Mouse (Mus musculus): ENCODE results near the gene Gm7029. TPM values are rescaled to one million over a fixed set of nuclear protein-coding genes. Genes with fewer than 3 reads are reported as not detected.
"Not testable (repeated sequence)": the region's sequence is repeated elsewhere in the genome, so short reads cannot be mapped to it uniquely, and the experiment has no call there.

Gene Gm7029
- polyA plus RNA-seq, 1 experiment from 2014 or later: not detected

DNA sequence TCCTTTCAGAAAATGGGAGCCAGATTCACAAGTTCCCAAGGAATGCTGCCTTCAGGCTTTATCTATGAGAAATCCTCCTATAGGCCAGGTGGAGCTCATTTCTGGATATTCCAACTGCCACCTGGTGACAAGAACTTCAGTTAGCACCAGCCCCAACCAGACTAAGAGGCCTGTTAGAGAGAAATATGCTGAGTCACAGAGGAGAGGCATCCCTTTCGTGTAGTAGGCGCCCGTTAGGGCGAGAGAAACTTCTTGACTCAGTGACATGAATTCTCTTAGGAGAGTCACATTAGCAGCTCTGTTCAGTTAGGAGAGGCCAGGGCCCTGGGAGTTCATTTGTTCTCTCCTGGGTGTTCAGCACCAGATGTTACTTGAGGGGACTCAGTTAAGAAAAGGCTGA, 26.0 kb downstream of the Gm7029 start:
- WGBS: 83% methylated on average over 4 of the region's 4 CpGs
- H3K4me1 ChIP-seq (ENCODE audit: control insufficient read depth, insufficient read depth, low read length): no peaks in the 10 kb centered on the region
- no peak overlapping the region for H3K27ac ChIP-seq (ENCODE audit: low read depth, low read length)
- H3K4me3 ChIP-seq (ENCODE audit: low read depth, low read length): no peak overlapping the region
- ATAC-seq (no peak), DNase-seq (ENCODE audit: low spot score) (no peak)
- H3K4me2 ChIP-seq (ENCODE audit: low read length): no peak overlapping the region
- no peaks in the 10 kb centered on the region for H3K9me3 ChIP-seq (replicated peaks; ENCODE audit: control insufficient read depth, low read length)
- H3K9ac ChIP-seq (ENCODE audit: low read length): no peak overlapping the region
- no peaks in the 10 kb centered on the region for H3K27me3 ChIP-seq (replicated peaks; ENCODE audit: control insufficient read depth, insufficient read depth, low read length)
- H3K36me3 ChIP-seq (ENCODE audit: control insufficient read depth, insufficient read depth, low read length): no peaks in the 10 kb centered on the region

DNA sequence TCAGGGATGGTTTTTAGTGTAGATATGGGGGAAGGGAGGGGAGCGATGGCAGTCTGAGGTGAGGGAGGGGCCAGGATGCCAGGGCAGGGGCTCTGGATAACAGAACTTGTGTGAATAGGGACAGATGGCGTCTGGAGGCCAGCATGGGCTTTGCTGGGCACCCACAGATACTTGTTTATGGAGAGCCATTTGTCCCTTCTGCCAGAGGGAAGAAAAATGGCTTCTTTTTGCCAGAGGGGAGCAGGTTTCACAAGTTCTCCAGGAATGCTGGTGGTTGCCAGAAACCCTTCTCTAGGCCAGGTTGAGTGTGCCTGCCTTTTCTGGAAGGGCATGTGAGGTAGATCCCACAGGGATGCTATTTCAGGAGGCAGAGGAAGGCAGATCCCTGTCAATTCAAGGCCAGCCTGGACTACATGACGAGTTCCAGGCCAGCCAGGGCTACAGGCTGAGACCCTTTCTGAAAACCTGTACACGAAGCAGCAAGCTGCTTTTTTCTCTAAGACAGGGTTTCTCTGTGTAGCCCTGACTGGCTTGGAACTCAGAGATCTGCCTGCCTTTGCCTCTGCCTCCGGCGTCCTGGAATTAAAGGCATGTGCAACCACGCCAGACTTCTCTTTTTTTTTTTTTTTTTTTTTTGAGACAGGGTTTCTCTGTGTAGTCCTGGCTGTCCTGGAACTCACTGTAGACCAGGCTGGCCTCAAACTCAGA, 26.8 kb downstream of the Gm7029 start:
- ATAC-seq (no peak), DNase-seq (ENCODE audit: low spot score) (no peak)
- H3K4me1 ChIP-seq (ENCODE audit: control insufficient read depth, insufficient read depth, low read length): no peaks in the 10 kb centered on the region
- no peak overlapping the region for H3K4me3 ChIP-seq (ENCODE audit: low read depth, low read length)
- no peak overlapping the region for H3K4me2 ChIP-seq (ENCODE audit: low read length)
- no peaks in the 10 kb centered on the region for H3K27me3 ChIP-seq (replicated peaks; ENCODE audit: control insufficient read depth, insufficient read depth, low read length)
- 74% methylated on average over 7 of the region's 7 CpGs for WGBS
- no peak overlapping the region for H3K27ac ChIP-seq (ENCODE audit: low read depth, low read length)
- H3K36me3 ChIP-seq (ENCODE audit: control insufficient read depth, insufficient read depth, low read length): no peaks in the 10 kb centered on the region
- H3K9me3 ChIP-seq (replicated peaks; ENCODE audit: control insufficient read depth, low read length): no peaks in the 10 kb centered on the region
- H3K9ac ChIP-seq (ENCODE audit: low read length): no peak overlapping the region

DNA sequence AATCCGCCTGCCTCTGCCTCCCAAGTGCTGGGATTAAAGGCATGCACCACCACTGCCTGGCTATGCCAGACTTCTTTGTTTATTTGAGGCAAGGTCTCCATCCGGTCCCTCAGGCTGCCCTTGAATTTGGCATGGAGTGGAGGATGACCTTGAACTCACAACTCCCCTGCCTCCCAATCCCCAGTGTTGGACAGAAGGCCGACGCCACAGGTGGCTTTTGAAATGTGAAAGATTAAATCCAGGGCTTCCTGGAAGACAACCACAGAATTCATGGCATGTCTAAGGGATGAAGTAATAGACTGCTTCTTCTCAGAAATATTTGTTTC, 27.3 kb downstream of the Gm7029 start:
- WGBS: 90% methylated on average over 4 of the region's 4 CpGs
- ATAC-seq (no peak), DNase-seq (ENCODE audit: low spot score) (no peak)
- H3K4me2 ChIP-seq (ENCODE audit: low read length): no peak overlapping the region
- no peaks in the 10 kb centered on the region for H3K36me3 ChIP-seq (ENCODE audit: control insufficient read depth, insufficient read depth, low read length)
- no peak overlapping the region for H3K27ac ChIP-seq (ENCODE audit: low read depth, low read length)
- H3K4me1 ChIP-seq (ENCODE audit: control insufficient read depth, insufficient read depth, low read length): no peaks in the 10 kb centered on the region
- no peaks in the 10 kb centered on the region for H3K9me3 ChIP-seq (replicated peaks; ENCODE audit: control insufficient read depth, low read length)
- H3K27me3 ChIP-seq (replicated peaks; ENCODE audit: control insufficient read depth, insufficient read depth, low read length): no peaks in the 10 kb centered on the region
- H3K9ac ChIP-seq (ENCODE audit: low read length): no peak overlapping the region
- no peak overlapping the region for H3K4me3 ChIP-seq (ENCODE audit: low read depth, low read length)

DNA sequence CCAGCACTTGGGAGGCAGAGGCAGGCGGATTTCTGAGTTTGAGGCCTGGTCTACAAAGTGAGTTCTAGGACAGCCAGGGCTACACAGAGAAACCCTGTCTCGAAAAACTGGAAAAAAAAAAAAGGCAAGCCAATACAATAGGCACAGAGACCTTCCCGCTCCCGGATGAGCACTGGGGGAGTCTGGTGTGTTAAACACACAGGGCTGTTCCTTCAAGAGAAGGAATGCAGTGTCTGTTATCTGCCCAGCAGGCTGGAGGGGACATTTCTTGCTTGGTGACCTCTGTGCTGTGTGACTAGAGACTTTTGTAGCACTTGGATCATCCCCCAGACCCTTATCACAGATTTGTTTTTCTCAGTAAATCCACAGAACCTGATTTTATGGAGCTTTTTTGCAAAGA, 28.0 kb downstream of the Gm7029 start:
- Histone ChIP-seq H3K9ac (ENCODE audit: low read length) (no peak overlapping the region), H3K27me3 (replicated peaks; ENCODE audit: control insufficient read depth, insufficient read depth, low read length) (no peaks in the 10 kb centered on the region), H3K9me3 (replicated peaks; ENCODE audit: control insufficient read depth, low read length) (no peaks in the 10 kb centered on the region), H3K27ac (ENCODE audit: low read depth, low read length) (no peak overlapping the region), H3K4me2 (ENCODE audit: low read length) (no peak overlapping the region), H3K4me1 (ENCODE audit: control insufficient read depth, insufficient read depth, low read length) (no peaks in the 10 kb centered on the region), H3K36me3 (ENCODE audit: control insufficient read depth, insufficient read depth, low read length) (no peaks in the 10 kb centered on the region), H3K4me3 (ENCODE audit: low read depth, low read length) (no peak overlapping the region)
- no peak for ATAC-seq
- DNase-seq (ENCODE audit: low spot score): no peak
- 82% methylated on average over 4 of the region's 4 CpGs for WGBS

DNA sequence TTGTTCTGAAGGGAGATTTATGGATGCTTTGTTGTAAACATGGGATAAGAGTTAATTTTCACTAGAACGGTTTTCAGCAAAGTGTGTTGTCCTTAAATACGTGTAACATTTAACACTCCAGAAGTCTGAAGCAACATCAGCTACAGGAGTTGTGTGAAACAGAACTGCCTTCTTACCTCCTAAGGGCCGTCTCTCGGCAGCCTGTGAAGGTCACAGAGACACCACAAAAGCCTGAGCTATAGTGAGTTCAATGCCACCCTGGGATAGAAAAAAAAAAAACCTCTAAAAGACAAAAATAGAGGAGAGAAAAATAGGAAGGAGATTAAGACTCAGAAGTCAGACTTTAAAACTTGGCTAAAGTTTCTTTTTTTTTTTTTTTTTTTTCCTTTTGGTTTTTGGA, 28.4 kb downstream of the Gm7029 start:
- Histone ChIP-seq H3K9me3 (replicated peaks; ENCODE audit: control insufficient read depth, low read length) (no peaks in the 10 kb centered on the region), H3K4me3 (ENCODE audit: low read depth, low read length) (no peak overlapping the region), H3K4me2 (ENCODE audit: low read length) (no peak overlapping the region), H3K27ac (ENCODE audit: low read depth, low read length) (no peak overlapping the region), H3K9ac (ENCODE audit: low read length) (no peak overlapping the region), H3K27me3 (replicated peaks; ENCODE audit: control insufficient read depth, insufficient read depth, low read length) (no peaks in the 10 kb centered on the region), H3K4me1 (ENCODE audit: control insufficient read depth, insufficient read depth, low read length) (no peaks in the 10 kb centered on the region), H3K36me3 (ENCODE audit: control insufficient read depth, insufficient read depth, low read length) (no peaks in the 10 kb centered on the region)
- WGBS: 78% methylated on average over 4 of the region's 4 CpGs
- ATAC-seq (no peak), DNase-seq (ENCODE audit: low spot score) (no peak)

DNA sequence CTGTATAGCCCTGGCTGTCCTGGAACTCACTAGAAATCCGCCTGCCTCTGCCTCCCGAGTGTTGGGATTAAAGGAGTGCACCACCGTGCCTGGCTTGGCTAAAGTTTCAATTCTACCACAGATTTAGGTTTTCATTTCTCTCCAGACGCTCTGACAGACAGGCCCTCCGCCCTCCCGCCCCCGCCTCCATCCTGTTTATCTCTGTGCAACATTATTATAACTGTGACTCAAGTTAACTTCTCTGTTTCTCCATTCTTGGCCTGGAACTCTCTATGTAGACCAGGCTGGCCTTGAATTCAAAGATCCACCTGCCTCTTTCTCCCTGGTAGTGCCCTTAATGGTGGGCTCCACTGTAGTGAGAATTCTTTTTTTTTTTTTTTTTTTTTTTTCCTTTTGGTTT, 28.9 kb downstream of the Gm7029 start:
- DNase-seq (ENCODE audit: low spot score): no peak
- Histone ChIP-seq H3K4me1 (ENCODE audit: control insufficient read depth, insufficient read depth, low read length) (no peaks in the 10 kb centered on the region), H3K4me3 (ENCODE audit: low read depth, low read length) (no peak overlapping the region), H3K27me3 (replicated peaks; ENCODE audit: control insufficient read depth, insufficient read depth, low read length) (no peaks in the 10 kb centered on the region), H3K9me3 (replicated peaks; ENCODE audit: control insufficient read depth, low read length) (no peaks in the 10 kb centered on the region), H3K27ac (ENCODE audit: low read depth, low read length) (no peak overlapping the region), H3K9ac (ENCODE audit: low read length) (no peak overlapping the region), H3K36me3 (ENCODE audit: control insufficient read depth, insufficient read depth, low read length) (no peaks in the 10 kb centered on the region), H3K4me2 (ENCODE audit: low read length) (no peak overlapping the region)
- WGBS: 88% methylated on average over 7 of the region's 7 CpGs
- no peak for ATAC-seq

DNA sequence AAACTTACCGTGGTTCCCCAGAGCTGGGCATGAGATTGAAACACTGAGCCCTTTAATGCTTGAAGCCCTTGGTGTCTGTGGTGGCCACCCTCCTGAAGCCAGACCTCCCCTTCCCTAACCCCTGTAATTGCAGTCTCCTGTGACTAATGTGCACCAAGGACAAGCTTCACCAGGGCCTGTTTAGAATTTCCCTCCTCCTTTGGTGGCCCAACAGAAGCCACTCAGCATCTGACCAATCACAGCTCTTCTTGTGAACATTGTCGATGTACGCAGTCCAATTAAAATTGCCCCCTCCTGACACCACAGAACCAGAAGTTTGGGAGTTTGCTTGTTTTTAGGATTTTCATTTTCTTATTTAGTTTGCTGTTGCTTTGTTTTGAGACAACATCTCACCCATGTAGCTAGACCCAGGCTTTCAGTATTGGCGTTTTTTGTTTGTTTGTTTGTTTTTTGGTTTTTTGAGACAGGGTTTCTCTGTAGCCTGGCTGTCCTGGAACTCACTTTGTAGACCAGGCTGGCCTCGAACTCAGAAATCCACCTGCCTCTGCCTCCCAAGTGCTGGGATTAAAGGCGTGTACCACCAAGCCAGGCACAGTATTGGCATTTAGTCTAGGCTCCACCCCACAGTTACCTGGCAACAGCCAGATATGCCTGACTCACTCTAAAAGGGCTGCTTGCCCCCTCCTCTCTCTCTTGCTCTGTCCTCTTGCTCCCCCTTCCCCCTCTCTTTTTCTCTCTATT, 30.4 kb downstream of the Gm7029 start:
- H3K27me3 ChIP-seq (replicated peaks; ENCODE audit: control insufficient read depth, insufficient read depth, low read length); H3K36me3 ChIP-seq (ENCODE audit: control insufficient read depth, insufficient read depth, low read length); H3K4me3 ChIP-seq (ENCODE audit: low read depth, low read length); H3K9ac ChIP-seq (ENCODE audit: low read length); H3K4me2 ChIP-seq (ENCODE audit: low read length); H3K4me1 ChIP-seq (ENCODE audit: control insufficient read depth, insufficient read depth, low read length); ATAC-seq; DNase-seq (ENCODE audit: low spot score); H3K9me3 ChIP-seq (replicated peaks; ENCODE audit: control insufficient read depth, low read length); H3K27ac ChIP-seq (ENCODE audit: low read depth, low read length): not testable (repeated sequence)
- WGBS: 75% methylated on average over 6 of the region's 6 CpGs

DNA sequence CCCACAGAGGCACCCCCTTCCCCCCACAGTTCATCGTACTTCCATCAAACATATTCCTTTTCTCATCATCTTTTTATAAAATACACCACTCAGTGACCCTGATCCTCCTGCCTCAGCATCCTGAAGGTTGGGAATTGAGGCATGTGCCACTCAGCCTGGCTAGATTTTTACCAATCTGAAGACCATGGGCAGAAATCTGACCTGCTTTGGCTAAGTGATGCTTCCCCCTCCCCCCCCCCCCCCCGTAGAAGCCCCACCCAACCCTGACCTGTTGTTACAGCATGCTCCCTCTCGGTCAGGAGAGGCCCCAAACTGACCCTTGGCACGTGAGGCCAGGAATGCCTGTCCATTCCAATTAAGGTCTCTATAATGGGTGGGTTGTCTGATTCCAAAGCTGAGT, 31.2 kb downstream of the Gm7029 start, which contains the start of gene Platr17:
Platr17 (plus strand) TSS at position 301 of the 400 bp plus-strand sequence.
- not testable (repeated sequence) for H3K4me1 ChIP-seq (ENCODE audit: control insufficient read depth, insufficient read depth, low read length); H3K27ac ChIP-seq (ENCODE audit: low read depth, low read length); DNase-seq (ENCODE audit: low spot score); H3K4me2 ChIP-seq (ENCODE audit: low read length); H3K36me3 ChIP-seq (ENCODE audit: control insufficient read depth, insufficient read depth, low read length); H3K9me3 ChIP-seq (replicated peaks; ENCODE audit: control insufficient read depth, low read length); ATAC-seq; H3K4me3 ChIP-seq (ENCODE audit: low read depth, low read length); H3K9ac ChIP-seq (ENCODE audit: low read length); H3K27me3 ChIP-seq (replicated peaks; ENCODE audit: control insufficient read depth, insufficient read depth, low read length)
- 47% methylated on average over 3 of the region's 4 CpGs for WGBS

DNA sequence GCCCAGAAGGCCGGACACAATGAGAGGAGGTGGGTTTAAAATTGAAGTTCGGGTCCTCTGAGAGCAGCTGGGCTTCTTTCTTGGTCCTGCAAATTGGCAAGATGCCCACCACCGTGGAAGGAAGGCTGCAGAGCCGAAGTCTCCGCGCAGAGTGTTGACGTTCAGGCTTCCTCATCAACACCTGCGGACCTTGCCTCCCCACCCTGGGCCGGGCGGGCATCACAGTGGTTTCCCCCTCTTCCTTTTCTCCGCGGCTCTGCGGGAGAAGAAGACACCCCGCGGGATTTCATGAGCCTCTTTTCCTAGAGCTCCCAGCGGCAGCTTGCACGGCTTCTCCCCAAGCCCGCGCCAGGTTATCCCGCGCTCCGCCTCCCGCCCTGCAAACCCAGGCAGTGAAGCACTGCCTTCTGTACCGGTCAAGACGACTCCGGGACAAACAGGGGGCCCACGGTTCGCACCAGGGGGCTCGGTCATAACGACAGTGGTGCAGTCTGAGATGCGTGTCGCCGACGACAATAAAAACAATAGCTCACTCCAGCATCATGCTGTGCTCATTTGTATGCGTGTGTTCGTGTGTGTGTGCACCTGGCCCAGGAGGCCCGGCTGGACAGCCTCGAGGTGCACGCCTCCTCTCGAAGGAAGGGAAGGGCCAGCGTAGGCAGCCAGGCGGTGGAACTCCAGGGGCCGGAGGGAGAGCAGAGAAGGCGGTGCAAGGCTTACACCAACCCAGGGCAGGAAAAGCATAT, 34.9 kb downstream of the Gm7029 start:
- DNase-seq (ENCODE audit: low spot score): peak; percentile 66
- under 1% methylated on average over 44 of the region's 44 CpGs for WGBS
- H3K27me3 ChIP-seq (replicated peaks; ENCODE audit: control insufficient read depth, insufficient read depth, low read length): no peaks in the 10 kb centered on the region
- no peaks in the 10 kb centered on the region for H3K9me3 ChIP-seq (replicated peaks; ENCODE audit: control insufficient read depth, low read length)
- H3K9ac ChIP-seq (ENCODE audit: low read length): peak overlapping the region; percentile 75
- H3K27ac ChIP-seq (ENCODE audit: low read depth, low read length): peak overlapping the region; percentile 86
- H3K4me2 ChIP-seq (ENCODE audit: low read length): peak overlapping the region; percentile 93
- peaks cover 24% of the 10 kb centered on the region for H3K36me3 ChIP-seq (ENCODE audit: control insufficient read depth, insufficient read depth, low read length)
- ATAC-seq: peak; percentile 0; the same call in 1 of the 2 replicates
- H3K4me3 ChIP-seq (ENCODE audit: low read depth, low read length): peak overlapping the region; percentile 94
- peaks cover 11% of the 10 kb centered on the region for H3K4me1 ChIP-seq (ENCODE audit: control insufficient read depth, insufficient read depth, low read length)

All from forebrain, embryonic 14.5 days (tissue).